Mouse (Mus musculus) E14TG2a.4 (cell line): Measurements from ENCODE around the gene Ptpn18.
A peak's percentile ranks its signal among the peaks of the same experiment; 100 is the strongest.

Source experiments
- H3K27me3 ChIP-seq: 2 replicates; pipeline ENCODE4 v1.6.1; 2014; ENCODE audit warnings: low read length, control low read depth; ENCODE audit not compliant: insufficient read depth
- H3K36me3 ChIP-seq: 2 replicates; pipeline ENCODE4 v1.6.1; 2014; ENCODE audit warnings: low read length, control low read depth; ENCODE audit not compliant: insufficient read depth
- H3K4me1 ChIP-seq: replicated peaks from 2 replicates; pipeline ENCODE4 v1.6.1; 2014; ENCODE audit warnings: low read depth, low read length, control low read depth
- H3K4me3 ChIP-seq: replicated peaks from 2 replicates; pipeline ENCODE4 v1.5.1; 2014; ENCODE audit warnings: mild to moderate bottlenecking, low read length
- H3K9me3 ChIP-seq: 2 replicates; pipeline ENCODE4 v1.6.1; 2014; ENCODE audit warnings: low read length, control low read depth
- CTCF ChIP-seq: conservative IDR thresholded peaks from 2 replicates; pipeline ENCODE4 v1.5.1; 2014; ENCODE audit warnings: low read length
- NANOG ChIP-seq: IDR thresholded peaks from 2 replicates; pipeline ENCODE4 v1.6.1; 2014; ENCODE audit warnings: borderline replicate concordance, low read length, mixed read lengths
- POU5F1 ChIP-seq: IDR thresholded peaks from 2 replicates; pipeline ENCODE4 v1.6.1; 2014; ENCODE audit warnings: low read length, borderline replicate concordance

The Ptpn18 gene

DNA sequence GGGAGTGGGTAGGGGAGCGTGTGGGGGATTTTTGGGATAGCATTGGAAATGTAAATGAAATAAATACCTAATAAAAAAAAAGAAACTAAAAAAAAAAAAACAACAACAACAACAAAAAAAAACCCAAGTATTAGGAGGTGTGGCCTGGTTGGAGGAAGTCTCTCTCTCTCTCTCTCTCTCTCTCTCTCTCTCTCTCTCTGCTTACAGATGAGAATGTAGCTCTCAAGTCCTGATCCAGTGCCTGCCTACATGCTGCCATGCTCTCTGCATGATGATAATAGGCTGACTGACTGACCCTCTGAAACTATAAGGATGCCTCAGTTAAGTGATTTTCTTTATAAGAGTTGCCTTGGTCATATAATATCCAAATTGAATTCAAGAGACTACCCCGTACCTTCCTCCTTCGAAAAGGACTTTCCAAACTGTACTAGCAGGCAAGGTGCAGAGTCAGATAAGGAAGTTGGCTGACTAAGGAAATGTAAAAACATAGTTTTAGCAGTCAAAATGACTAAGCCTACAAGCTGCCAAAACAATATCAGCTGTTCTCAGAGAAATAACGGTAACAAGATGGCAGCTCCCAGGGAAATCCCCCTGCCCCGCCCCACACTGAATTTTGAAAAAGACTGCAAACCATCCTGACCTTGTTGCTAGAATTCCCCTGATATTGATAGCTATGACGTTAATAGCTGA, 30.4 kb downstream of the Ptpn18 start:
- H3K4me3 ChIP-seq: no peak overlapping the region
- no peak for TF ChIP-seq CTCF
- no peak for TF ChIP-seq POU5F1
- no peak for TF ChIP-seq NANOG
- H3K4me1 ChIP-seq: peaks cover 10% of the 10 kb centered on the region

DNA sequence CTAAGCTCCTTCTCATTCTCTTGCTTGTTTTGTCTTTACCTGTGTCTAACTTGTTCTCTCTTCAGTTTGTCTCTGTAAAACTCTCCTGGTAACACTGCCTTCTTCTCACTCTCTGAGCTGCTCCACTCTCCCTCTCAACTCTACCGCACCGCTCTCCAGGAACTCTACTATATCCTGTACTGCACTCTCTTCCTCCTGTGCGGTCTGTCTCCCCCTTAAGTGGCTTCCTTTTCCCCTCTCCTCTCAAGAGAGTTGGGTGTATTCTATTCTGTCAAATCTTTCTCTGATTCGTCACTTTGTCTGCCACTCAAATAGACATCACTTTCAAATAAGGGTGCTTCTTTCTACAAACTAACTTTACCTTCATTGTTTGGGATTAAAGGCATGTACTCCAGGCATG, 31.9 kb downstream of the Ptpn18 start:
- no peak for TF ChIP-seq CTCF
- no peaks in the 10 kb centered on the region; the same call in 1 of the 2 replicates for H3K9me3 ChIP-seq
- H3K36me3 ChIP-seq: no peaks in the 10 kb centered on the region
- H3K4me3 ChIP-seq: no peak overlapping the region
- H3K4me1 ChIP-seq: no peaks in the 10 kb centered on the region
- H3K27me3 ChIP-seq: peaks cover 5% of the 10 kb centered on the region; the same call in 1 of the 2 replicates

More for the DNA sequence above, 30.4 kb downstream of the Ptpn18 start:
- Histone ChIP-seq H3K9me3 (no peaks in the 10 kb centered on the region; the same call in 1 of the 2 replicates), H3K36me3 (no peaks in the 10 kb centered on the region), H3K27me3 (peaks cover 10% of the 10 kb centered on the region)

DNA sequence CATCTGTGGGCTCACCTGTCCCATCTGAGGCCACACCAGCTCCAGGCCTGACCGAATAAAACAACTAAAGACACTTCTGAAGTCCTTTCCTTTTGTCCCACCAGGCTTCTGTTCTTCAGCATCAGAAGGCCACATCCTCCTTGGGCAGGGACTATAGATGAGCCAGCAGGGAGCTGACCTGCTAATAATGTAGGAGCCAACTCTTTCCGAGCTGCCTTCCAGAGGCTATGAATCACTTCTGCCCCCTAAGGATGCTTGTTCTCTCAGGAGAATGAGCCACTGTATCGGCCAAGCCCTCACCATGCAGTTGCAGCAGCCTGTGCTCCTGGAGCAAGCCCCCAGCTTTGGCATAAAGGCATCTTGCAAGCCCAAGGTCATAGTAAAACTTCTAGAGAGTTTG, 43.4 kb downstream of the Ptpn18 start:
- no peaks in the 10 kb centered on the region for H3K36me3 ChIP-seq
- TF ChIP-seq CTCF: no peak
- no peak for TF ChIP-seq NANOG
- no peak for TF ChIP-seq POU5F1
- peaks cover 34% of the 10 kb centered on the region for H3K27me3 ChIP-seq
- no peak overlapping the region for H3K4me3 ChIP-seq
- H3K9me3 ChIP-seq: no peaks in the 10 kb centered on the region
- H3K4me1 ChIP-seq: peaks cover 24% of the 10 kb centered on the region

DNA sequence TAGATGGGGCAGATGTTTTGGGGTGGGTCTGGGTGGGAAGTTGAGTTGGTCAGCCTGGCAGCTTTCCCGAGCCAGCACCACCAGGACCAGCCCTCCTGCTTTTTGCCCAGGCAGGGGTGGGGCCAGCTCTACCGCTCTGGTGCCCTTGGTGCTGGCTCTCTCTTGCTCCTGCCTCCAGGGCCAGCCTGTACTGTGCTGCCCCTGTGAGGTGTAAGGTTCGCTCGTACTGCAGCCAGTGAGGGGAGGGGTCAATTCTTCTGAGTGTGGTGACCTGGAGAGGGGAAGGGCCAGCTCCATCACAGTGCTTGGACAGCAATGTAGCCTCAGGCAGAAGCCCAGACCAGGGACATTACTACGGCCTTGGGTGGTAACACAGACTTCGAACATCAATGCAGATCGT, 45.7 kb downstream of the Ptpn18 start:
- no peak for TF ChIP-seq CTCF
- no peak for TF ChIP-seq NANOG
- TF ChIP-seq POU5F1: no peak
- Histone ChIP-seq H3K4me3 (no peak overlapping the region), H3K4me1 (peaks cover 10% of the 10 kb centered on the region)

DNA sequence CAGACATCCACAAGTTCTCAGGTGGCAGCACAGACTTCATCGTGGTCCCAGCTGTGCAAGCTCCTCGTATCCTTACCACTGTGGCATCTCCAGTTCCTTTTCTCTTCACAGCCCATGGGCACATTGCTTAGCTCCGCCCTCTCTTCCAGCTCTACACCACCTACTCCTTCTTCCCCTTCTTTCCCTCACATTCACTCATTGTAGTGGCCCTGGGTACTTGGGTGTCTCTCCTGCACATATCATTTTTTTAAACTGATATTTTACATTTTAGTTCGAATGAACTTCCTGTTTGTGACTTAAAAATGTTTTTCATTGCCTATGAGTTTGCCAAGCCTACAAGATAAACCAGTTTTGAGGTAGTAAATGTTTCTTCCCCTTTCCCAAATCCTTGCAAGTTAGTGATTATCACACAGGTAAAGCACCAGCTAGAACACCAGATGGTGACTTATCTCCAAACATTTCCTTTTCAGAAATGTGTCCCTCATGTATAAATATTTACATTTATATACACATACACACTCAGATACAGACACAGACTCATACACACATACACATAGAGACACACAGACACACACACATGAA, 46.5 kb downstream of the Ptpn18 start:
- Histone ChIP-seq H3K4me3 (no peak overlapping the region), H3K4me1 (peaks cover 15% of the 10 kb centered on the region), H3K36me3 (no peaks in the 10 kb centered on the region), H3K27me3 (peaks cover 16% of the 10 kb centered on the region), H3K9me3 (peaks cover 4% of the 10 kb centered on the region; the same call in 1 of the 2 replicates)
- no peak for TF ChIP-seq POU5F1
- TF ChIP-seq NANOG: no peak
- TF ChIP-seq CTCF: no peak

More for the DNA sequence above, 45.7 kb downstream of the Ptpn18 start:
- H3K27me3 ChIP-seq: peaks cover 17% of the 10 kb centered on the region
- H3K36me3 ChIP-seq: no peaks in the 10 kb centered on the region
- H3K9me3 ChIP-seq: peaks cover 4% of the 10 kb centered on the region; the same call in 1 of the 2 replicates

DNA sequence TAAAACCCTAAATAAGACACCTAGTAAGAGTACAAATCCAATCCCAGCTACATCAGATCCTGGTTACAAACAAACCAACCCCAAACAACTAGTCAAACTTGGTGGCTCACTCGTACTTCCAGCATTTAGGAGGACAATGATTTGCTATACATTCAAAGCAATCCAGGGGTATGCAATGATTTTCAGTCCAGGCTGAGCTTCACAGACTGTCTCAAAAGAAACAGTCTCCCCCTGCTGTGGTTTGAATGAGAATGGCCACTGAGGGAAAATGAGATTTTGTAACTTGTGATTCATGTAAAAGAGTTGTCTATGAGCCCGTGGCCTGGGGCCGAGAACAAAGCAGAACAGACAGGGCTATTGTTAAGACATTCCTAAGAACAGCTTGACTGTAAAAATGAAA, 48.4 kb downstream of the Ptpn18 start:
- H3K4me1 ChIP-seq: peaks cover 15% of the 10 kb centered on the region
- no peak overlapping the region for H3K4me3 ChIP-seq
- peaks cover 4% of the 10 kb centered on the region; the same call in 1 of the 2 replicates for H3K9me3 ChIP-seq
- no peaks in the 10 kb centered on the region for H3K36me3 ChIP-seq
- TF ChIP-seq CTCF (no peak), POU5F1 (no peak), NANOG (no peak)
- H3K27me3 ChIP-seq: 0 out of 2 replicates have a peak, but pooled peaks cover 3% of the 10 kb centered on the region

DNA sequence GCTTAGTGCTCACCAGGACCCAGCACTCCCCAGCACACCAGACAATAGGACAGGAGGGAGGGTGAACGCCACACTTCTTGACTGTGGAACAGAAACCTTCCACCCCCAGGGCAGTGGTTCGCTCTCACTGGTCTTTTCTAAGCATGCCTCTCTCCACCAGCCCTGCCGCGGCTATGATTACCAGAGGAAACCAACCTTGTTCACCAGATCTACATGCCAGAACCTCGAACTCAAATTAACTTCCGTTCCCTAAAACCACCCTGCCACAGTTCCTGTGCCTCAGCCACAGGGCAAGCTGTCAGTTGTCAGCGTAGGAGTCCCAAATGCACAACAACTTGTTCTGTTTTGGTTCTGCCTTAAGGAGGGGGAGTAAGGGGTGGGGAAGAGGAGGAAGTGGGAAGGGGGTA, 51.0 kb downstream of the Ptpn18 start:
- no peaks in the 10 kb centered on the region for H3K27me3 ChIP-seq
- H3K9me3 ChIP-seq: peaks cover 4% of the 10 kb centered on the region; the same call in 1 of the 2 replicates
- H3K4me3 ChIP-seq: peak overlapping the region; percentile 60
- H3K36me3 ChIP-seq: no peaks in the 10 kb centered on the region
- no peak for TF ChIP-seq POU5F1
- no peak for TF ChIP-seq CTCF
- no peak for TF ChIP-seq NANOG
- H3K4me1 ChIP-seq: peaks cover 14% of the 10 kb centered on the region

DNA sequence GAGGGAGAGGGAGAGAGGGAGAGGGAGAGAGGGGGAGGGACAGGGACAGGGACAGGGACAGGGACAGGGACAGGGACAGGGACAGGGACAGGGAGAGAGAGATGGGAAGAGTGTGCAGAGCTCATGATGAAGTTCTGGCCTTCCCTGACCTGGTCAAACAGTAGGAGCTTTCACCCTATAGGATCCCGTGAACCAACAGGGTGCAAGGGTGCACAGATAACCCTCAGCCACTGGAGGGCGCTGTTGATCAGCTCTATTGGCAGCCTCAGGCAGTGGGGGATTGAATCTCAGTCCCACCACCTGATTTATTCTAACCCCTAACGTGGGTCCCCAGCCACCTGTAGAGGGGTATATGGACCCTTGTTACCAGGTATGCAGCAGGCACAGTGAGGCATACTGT, 51.5 kb downstream of the Ptpn18 start:
- Histone ChIP-seq H3K36me3 (no peaks in the 10 kb centered on the region), H3K9me3 (peaks cover 4% of the 10 kb centered on the region; the same call in 1 of the 2 replicates), H3K4me1 (peaks cover 14% of the 10 kb centered on the region), H3K4me3 (peak overlapping the region; percentile 60), H3K27me3 (no peaks in the 10 kb centered on the region)
- TF ChIP-seq POU5F1 (no peak), CTCF (peak; percentile 83)
